Mouse (Mus musculus): ENCODE measurements around the gene Notch4. TPM values are rescaled to one million over a fixed set of nuclear protein-coding genes. Genes with fewer than 3 reads are reported as not detected.
"Not testable (repeated sequence)": the region's sequence is repeated elsewhere in the genome, so short reads cannot be mapped to it uniquely, and the experiment has no call there.

Notch4 gene
- total RNA-seq (2015; ENCODE audit: low replicate concordance): not detected in 2 replicates
- total RNA-seq (2017; ENCODE audit: low replicate concordance): not detected in 2 replicates

DNA sequence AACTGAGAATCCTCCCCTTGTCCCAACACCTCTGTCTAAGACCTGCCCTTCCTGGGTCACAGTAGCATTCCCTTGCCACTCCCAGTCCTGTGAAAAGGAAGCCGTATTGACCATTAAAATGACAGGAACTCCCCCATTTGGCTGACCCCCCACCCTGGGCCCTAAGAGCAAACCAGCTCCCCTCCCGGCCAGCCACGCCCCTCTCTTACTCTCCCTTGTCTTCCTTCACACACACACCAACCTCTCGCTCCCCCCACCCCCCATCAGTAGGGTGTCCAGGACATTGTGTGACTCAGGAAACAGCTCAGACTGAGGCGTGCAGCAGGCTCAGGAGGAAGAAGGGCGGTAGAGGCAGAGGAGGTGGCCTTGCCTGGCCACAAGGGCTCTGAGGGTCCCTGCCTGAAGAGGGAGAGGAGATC, at the start of gene Notch4:
TSS of gene Notch4 (plus strand) at position 266 of the 419 bp plus-strand sequence.
- no peak for ATAC-seq (replicated peaks; ENCODE audit: low FRiP score, poor library complexity, severe bottlenecking)

- ATAC-seq (replicated peaks; ENCODE audit: low FRiP score, poor library complexity, severe bottlenecking): no peak
These were observed 47.6 kb upstream of the Notch4 start for GRCm38 (mm10) chr17:34516514-34516913.

GRCm38 (mm10) chr17:34517252-34517651, 46.8 kb upstream of the Notch4 start, which contains the start of gene Btnl6:
Gene Btnl6 (minus strand): TSS chr17:34517352.
- ATAC-seq (replicated peaks; ENCODE audit: low FRiP score, poor library complexity, severe bottlenecking): no peak

- no peak for ATAC-seq (replicated peaks; ENCODE audit: low FRiP score, poor library complexity, severe bottlenecking)
These were observed 46.3 kb upstream of the Notch4 start for GRCm38 (mm10) chr17:34517795-34518194.

- ATAC-seq (replicated peaks; ENCODE audit: low FRiP score, poor library complexity, severe bottlenecking): not testable (repeated sequence)
These were observed 45.5 kb upstream of the Notch4 start for GRCm38 (mm10) chr17:34518571-34518970.

- no peak for ATAC-seq (replicated peaks; ENCODE audit: low FRiP score, poor library complexity, severe bottlenecking)
These were observed 45.1 kb upstream of the Notch4 start for GRCm38 (mm10) chr17:34519001-34519400.

DNA sequence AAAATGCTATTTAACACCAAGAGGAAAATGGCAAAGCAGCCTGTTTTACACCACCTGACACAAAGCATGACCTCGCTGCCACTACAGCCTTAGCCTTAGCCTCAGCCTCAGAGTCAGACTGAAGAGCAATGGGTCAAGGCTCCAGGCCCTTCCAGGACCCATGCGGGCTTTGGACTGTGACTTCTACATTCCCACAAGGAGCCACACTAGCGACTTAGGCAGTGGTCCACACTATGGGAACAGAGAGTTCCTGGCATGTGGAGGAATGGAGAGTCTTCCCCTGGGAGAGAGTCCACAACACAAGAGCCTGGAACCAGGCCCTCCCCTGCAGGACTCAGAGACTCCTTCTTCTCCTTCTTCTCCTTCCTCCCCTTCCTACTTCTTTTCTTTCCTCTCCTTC, 31.4 kb upstream of the Notch4 start:
- ATAC-seq (replicated peaks; ENCODE audit: low FRiP score, poor library complexity, severe bottlenecking): no peak

DNA sequence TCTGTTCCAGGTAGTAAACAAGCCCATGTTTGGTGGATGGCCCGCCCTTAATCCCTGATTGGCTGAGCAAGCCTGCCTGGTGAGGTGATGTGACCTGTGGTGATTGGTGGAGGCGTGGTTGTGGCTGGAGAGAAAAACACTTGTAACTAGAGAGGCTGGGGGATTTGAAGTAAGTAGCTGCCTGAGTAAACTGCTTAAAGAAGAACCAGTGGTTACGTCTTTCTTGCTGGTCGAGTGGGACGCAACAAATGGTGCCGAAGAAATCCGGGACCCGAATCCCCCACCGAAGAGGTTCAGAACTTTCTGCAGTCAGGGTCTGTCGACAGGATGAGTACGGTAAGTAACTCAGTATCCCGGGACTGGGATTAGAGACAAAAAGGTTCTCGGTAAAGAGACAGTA, 20.5 kb upstream of the Notch4 start:
- ATAC-seq (replicated peaks; ENCODE audit: low FRiP score, poor library complexity, severe bottlenecking): not testable (repeated sequence)

DNA sequence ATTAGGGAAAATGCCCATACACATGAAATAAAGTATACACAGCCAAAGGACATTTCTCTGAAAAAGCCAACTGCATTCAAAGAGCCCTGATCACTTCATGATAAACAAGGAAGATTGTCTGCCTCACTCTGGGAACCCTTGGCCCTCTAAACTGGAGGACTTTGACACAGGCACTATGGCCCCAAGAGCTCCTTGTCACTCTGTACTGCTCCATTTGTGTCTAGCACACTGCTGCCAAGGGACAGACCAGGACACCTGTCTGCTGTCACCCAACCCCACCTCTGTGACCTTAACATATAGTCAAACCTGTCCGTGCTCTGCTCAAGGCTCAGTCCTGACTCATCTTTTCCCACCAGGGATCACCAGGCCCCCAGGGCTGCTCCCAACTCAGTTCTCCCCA, 17.3 kb upstream of the Notch4 start:
- ATAC-seq (replicated peaks; ENCODE audit: low FRiP score, poor library complexity, severe bottlenecking): no peak

GRCm38 (mm10) chr17:34547601-34548000, 16.5 kb upstream of the Notch4 start:
- no peak for ATAC-seq (replicated peaks; ENCODE audit: low FRiP score, poor library complexity, severe bottlenecking)

DNA sequence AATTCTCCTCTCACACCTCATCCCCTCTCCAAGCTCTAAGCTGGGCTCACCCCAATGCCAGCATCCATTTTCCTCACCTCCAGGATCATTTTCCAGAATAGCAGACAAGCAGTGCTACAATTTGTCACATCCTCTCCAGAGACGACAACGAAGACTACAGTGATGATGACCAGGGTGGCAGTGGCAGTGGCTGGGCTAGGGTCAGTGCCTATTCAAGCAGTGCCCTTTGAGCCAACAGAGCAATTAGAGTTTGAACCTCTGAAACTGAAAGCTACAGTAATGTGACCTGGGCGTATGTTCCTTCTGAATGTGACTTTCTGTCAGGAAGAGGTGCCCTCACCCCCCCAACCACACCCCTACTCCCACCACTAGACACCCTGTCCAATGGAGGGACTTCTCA, 14.9 kb upstream of the Notch4 start:
- no peak for ATAC-seq (replicated peaks; ENCODE audit: low FRiP score, poor library complexity, severe bottlenecking)

DNA sequence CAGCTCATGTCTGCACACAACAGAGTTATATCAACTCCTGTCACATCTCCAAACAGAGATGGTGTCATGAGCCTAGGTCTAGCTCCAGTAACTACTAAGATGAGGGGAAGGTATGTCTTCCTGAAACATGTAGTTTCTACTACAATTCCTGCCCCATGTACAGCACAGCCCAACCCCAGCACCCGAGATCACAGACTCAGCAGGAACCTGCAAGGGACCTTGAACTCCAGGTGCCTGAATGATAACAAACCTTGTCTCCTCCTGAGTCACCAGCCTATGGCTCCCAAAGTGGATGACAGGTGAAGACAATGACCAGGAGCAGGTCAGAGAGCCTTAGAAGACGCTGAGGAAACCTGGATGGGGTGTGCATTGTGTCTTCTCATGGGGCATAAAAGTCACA, 14.2 kb upstream of the Notch4 start:
- ATAC-seq (replicated peaks; ENCODE audit: low FRiP score, poor library complexity, severe bottlenecking): no peak

DNA sequence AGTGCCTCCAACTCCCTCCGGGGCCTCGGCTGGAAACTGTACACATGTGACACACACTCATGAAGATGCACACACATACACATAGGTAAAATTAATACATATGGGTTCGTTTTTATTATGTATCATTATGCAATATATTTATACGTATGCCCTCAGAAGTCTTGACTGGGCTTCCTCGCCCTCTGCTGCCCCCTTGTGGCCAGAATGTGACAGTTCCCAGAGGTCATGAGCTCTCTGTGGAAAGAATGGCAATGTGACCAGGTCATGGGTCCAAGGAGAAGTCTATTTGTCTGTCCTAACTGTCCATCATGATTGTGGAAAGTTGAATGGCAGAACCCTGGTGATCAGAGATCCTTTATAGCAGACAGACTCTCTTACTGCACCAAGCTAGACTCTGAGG, 8.6 kb upstream of the Notch4 start:
- ATAC-seq (replicated peaks; ENCODE audit: low FRiP score, poor library complexity, severe bottlenecking): peak; percentile 81

DNA sequence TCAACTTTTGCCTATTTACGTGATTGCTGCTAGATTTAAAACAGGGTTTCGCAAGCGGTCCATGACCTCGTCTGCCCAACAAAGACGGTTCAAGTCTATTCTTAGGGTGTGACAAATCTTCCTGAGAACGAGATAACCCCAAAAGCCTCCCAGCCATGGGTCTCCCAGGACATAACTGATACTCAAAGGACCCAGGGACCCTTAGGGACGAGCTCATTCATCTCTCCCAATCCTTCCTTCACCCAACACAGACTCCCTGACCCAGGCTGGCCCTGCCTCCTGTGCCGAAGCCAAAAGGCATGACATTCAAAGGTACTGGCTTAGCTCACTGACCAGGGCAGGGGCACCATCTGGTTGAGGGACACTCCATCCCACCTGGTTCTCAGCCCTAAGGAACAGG, 7.7 kb upstream of the Notch4 start:
- ATAC-seq (replicated peaks; ENCODE audit: low FRiP score, poor library complexity, severe bottlenecking): no peak

- no peak for ATAC-seq (replicated peaks; ENCODE audit: low FRiP score, poor library complexity, severe bottlenecking)
These were observed 6.7 kb upstream of the Notch4 start for GRCm38 (mm10) chr17:34557411-34557810.

DNA sequence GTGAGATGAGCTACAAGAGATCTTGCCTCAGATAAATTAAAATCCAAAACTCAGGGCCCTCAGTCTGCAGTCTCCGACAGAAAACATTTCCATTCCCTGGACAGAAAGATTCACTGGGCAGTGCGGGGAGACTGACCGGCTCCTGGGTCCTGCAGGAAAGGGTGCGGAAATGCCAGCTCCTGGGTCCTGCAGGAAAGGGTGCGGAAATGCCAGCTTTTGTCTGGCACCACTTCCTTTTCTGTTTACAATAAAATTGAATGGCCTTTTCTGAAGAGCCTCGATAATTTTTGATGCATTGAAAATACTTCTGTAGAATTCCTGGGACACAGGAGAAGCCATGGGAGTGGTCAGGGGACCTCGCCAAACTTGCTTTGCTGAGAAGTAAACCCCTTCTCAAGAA, 5.0 kb upstream of the Notch4 start:
- no peak for ATAC-seq (replicated peaks; ENCODE audit: low FRiP score, poor library complexity, severe bottlenecking)

- ATAC-seq (replicated peaks; ENCODE audit: low FRiP score, poor library complexity, severe bottlenecking): no peak
These were observed 4.2 kb upstream of the Notch4 start for GRCm38 (mm10) chr17:34559895-34560294.

- ATAC-seq (replicated peaks; ENCODE audit: low FRiP score, poor library complexity, severe bottlenecking): no peak
These were observed 3.6 kb upstream of the Notch4 start for GRCm38 (mm10) chr17:34560438-34560837.

DNA sequence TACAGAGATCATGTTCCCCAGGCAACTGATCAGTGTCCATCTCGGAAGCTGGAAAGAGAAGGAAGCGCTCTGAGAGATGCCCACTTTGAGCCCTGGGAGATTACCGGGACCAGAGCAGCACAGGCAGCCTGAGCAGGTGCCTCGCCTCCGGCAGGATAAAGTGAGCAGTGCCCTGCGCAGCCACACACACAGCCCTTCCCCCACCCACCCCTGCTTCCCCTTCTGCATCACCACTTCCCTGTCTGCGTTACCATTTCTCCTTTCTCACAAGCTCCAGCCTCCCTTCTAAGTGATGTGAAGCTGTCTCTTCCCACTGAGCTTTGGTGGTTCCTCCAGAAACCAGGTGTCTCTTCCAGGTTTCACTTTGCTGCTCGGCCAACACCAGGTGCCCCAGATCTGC, 2.9 kb upstream of the Notch4 start:
- no peak for ATAC-seq (replicated peaks; ENCODE audit: low FRiP score, poor library complexity, severe bottlenecking)

- no peak for ATAC-seq (replicated peaks; ENCODE audit: low FRiP score, poor library complexity, severe bottlenecking)
These were observed 1.5 kb upstream of the Notch4 start for GRCm38 (mm10) chr17:34562595-34562994.

DNA sequence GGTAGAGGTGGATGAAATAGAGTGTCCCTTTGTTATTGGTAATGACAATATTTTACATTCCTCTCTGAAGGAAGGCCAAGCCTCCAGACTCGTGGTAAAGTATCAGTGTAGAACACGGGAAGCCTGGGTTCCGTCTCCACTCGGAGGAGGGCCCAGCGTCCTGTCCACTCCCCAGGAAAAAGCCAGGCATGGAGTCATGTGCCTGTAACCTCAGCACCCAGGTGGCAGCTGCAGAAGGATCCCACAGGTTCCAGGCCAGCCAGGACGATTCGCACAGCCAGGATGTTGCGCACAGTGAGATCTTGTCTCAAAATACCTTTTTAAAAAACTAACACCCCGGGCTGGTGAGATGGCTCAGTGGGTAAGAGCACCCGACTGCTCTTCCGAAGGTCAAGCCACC, 714 bp upstream of the Notch4 start:
- ATAC-seq (replicated peaks; ENCODE audit: low FRiP score, poor library complexity, severe bottlenecking): no peak

GRCm38 (mm10) chr17:34564796-34565195, 728 bp downstream of the Notch4 start:
- ATAC-seq (replicated peaks; ENCODE audit: low FRiP score, poor library complexity, severe bottlenecking): no peak

DNA sequence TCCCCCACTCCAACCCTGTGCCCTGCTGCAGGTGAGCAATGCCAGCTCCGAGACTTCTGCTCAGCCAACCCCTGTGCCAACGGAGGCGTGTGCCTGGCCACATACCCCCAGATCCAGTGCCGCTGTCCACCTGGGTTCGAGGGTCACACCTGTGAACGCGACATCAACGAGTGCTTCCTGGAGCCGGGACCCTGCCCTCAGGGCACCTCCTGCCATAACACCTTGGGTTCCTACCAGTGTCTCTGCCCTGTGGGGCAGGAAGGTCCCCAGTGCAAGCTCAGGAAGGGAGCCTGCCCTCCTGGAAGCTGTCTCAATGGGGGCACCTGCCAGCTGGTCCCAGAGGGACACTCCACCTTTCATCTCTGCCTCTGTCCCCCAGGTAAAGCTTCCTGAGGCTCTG, 3.2 kb downstream of the Notch4 start:
- no peak for ATAC-seq (replicated peaks; ENCODE audit: low FRiP score, poor library complexity, severe bottlenecking)

Measured in erythroblast, adult 5-6 weeks (primary cell).